Mouse (Mus musculus): ENCODE data around the gene Rtn4r.

Gene Rtn4r

DNA sequence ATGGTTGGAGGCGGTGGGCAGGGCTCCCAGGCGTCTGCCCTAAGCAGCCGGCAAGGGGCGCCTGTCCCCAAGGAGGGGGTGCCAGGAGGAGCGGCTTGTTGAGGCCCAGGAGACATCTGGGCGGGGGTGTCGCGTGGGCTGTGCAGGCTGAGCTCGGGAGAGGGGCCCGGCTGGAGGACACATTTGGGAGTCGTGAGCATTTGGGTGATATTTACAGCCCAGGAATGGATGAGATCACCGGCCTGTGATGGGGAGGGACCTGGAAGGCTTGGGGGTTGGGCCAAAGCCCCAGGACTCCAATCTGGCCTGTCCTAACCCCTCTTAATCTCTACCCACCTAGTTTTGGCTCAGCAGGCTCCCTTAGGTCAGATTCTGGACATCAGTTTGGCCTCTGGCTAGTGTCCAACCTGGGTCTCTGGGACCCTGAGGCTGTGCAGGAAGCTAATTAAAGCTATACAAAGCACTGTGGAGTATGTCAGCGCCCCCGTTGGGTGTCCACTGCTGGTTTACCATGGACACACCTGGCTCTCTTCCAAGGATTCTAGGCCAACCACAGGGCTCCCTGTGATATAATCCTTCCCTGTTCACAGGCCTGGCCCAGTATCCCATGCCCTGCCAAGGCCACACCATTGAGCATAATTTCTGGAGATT is 27.2 kb downstream of the Rtn4r start:
- in situ Hi-C loops (cut with MboI, MseI): no loop called here

GRCm38 (mm10) chr16:18156579-18157350 is 29.3 kb downstream of the Rtn4r start:
- in situ Hi-C loops (cut with MboI, MseI): no loop called here

DNA sequence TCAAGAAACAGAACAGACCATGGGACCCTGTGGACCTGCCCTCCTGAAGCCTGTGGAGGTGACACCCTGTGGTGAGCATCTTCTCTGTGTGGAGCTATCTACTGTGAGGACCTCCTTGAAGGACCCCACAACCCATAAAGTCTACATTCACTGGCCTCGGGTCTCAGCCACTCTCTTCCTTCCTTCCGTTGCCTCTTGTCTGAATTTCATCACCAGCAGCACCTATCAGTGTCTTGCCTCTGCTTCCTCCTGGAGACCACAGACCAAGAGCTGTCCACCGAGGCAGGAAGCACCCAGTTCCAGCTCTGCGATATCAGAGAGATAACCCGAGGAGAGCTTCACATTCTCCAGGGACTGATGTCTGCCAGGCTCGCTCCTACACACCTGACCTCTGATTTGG is 31.8 kb downstream of the Rtn4r start:
- in situ Hi-C loops (cut with MboI, MseI): no loop called here

GRCm38 (mm10) chr16:18159778-18160177 is 32.3 kb downstream of the Rtn4r start:
- in situ Hi-C loops (cut with MboI, MseI): no loop called here

- in situ Hi-C loops (cut with MboI, MseI): no loop called here
These were observed 33.1 kb downstream of the Rtn4r start for GRCm38 (mm10) chr16:18160514-18160913.

- in situ Hi-C loops (cut with MboI, MseI): no loop called here
These were observed 33.7 kb downstream of the Rtn4r start for GRCm38 (mm10) chr16:18161190-18161589.

GRCm38 (mm10) chr16:18164642-18165238 is 37.3 kb downstream of the Rtn4r start:
- in situ Hi-C loops (cut with MboI, MseI): no loop called here

DNA sequence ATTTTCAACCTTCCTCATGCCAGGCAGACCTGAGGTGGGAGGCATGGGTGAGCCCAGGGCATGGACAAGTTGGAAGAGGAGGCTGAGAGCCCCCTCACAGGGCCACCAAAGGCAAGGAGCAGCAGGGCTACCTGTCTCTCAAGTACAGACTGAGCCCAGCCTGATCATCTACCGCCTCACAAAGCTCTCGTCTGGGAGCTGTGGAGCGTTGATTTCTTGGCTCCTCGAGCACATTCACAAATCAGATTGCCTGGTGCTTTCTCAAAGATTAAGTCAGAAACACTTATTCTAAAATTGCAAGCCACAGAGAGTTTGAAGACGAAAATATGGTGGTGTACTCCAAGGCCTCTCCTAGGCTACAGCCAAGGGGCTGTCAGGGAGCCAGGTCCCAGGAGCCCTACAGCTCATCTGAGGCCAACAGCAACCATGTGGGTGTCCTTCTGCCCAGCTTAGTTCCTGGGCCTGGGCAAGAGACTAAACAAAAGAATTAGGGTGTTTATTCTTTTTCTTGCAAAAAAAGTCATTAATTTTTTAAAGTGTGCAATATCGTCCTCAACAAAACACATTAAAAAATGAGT is 39.3 kb downstream of the Rtn4r start:
- in situ Hi-C loops (cut with MboI, MseI): no loop called here

GRCm38 (mm10) chr16:18169156-18169555 is 41.7 kb downstream of the Rtn4r start:
- in situ Hi-C loops (cut with MboI, MseI): no loop called here

GRCm38 (mm10) chr16:18169776-18170175 is 42.3 kb downstream of the Rtn4r start:
- in situ Hi-C loops (cut with MboI, MseI): loop anchor here in 1 of 2 experiments (5.0 kb wide), 2 partner anchors 42 to 43 kb away; partner anchors contain the start of gene Rtn4r

DNA sequence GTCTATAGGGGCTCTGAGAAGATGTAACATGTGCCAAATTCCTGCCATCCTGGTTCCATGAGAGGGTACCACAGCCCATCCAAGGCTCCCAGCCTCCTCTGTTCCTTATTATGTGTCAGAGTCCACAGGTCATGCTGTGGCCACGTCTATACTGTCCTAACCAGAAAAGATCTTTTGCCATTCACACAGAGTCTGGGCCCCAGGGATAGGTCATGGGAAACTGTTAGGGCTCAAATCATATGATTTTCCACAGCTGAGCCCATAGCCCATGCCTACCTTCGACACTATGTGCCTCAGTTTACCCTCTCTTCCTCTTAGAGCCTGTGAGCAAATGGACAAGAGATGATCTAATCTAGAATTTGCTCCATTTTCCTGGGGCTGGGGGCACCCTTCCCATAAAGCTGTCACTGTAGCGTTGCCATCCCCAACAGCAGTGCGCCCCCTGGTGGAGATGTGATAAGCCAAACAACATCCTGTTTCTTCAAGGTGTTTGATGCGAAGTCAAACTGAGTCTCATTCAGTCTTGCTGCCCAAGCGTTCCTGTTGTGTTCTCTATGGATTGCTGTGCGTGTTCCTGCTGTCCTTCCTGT is 44.9 kb downstream of the Rtn4r start:
- in situ Hi-C loops (cut with MboI, MseI): loop anchor here in 1 of 2 experiments (5.0 kb wide), 2 partner anchors 40 to 45 kb away; partner anchors contain the start of gene Rtn4r

GRCm38 (mm10) chr16:18173231-18173630 is 45.8 kb downstream of the Rtn4r start:
- in situ Hi-C loops (cut with MboI, MseI): loop anchor here in 1 of 2 experiments (5.0 kb wide), 2 partner anchors 39 to 46 kb away; partner anchors contain the start of gene Rtn4r

DNA sequence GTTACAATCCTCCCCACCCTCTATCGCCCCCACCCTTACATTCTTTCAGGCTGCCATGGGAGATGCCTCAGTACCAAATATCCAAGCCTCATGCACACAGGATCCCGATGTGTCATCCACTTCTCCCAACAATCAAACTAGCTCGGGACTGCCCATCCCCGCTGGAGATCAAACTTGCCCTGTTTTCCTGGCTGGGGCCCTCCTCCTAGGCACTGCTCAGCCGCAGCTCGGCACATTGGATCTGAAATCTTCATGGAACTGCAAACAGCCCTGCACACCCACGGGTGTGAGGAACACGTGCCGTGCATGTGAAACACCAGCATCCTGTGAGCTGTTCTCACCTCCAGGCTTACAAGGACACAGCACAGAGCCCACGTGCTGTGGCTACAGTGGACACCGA is 46.3 kb downstream of the Rtn4r start:
- in situ Hi-C loops (cut with MboI, MseI): loop anchor here in 1 of 2 experiments (5.0 kb wide), 2 partner anchors 39 to 46 kb away; partner anchors contain the start of gene Rtn4r

DNA sequence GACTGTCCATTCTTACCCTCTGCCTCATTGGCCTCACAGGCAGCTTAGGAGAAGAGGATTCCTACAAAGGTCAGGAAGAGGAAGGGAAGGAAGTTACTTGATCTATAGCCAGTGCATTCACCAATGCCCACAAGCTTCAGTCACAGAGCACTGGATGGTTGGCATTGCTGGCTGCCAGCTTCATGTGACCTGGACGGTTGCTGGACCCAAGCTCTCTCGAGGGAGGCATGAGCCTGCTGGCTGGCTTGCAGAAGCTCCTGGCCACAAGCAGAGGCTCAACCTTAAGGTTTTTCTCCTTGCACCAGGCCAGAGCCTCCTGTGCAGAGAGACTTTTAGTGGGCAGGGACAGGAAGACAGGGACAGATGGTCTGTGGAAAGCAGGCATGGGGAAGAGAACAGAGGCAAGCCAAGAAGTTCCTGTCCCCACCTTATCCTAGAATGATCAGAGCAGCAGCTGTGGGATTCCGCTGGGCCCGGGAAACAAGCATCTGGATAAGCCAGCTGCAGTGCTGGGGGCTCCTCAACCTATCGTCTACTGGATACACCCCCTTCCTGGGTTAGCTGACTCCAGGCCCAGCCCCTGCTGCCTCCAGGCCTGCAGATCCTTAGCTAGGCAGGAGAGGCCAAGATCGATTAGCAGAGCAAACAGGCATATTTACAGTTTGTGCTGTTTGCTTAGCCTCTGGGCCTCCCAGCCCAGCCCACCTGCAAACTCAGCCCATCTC is 48.5 kb downstream of the Rtn4r start:
- in situ Hi-C loops (cut with MboI, MseI): no loop called here

- in situ Hi-C loops (cut with MboI, MseI): no loop called here
These were observed 49.3 kb downstream of the Rtn4r start for GRCm38 (mm10) chr16:18176758-18177157.

DNA sequence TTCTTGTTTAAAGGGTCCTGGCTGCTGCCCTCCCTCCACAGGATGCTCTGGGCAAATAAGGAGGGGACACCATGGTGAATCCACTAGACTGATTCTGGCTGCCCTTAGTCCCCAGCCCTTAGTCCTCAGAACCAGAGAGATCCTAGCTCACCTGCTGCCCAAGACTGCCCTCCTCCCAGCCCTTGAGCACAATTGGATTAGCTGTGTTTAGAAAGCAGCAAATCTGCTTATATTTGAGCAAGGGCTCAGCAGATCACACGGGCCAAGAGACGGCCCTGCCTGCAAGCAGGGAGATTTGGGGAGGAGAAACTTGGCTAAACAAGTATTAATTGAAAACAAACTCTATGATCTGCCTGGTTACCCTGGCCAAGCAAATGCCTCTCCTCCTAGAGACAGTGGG is 52.1 kb downstream of the Rtn4r start:
- in situ Hi-C loops (cut with MboI, MseI): no loop called here

- in situ Hi-C loops (cut with MboI, MseI): no loop called here
These were observed 54.0 kb downstream of the Rtn4r start for GRCm38 (mm10) chr16:18181398-18181797.

GRCm38 (mm10) chr16:18182766-18183165 is 55.3 kb downstream of the Rtn4r start:
- in situ Hi-C loops (cut with MboI, MseI): no loop called here

DNA sequence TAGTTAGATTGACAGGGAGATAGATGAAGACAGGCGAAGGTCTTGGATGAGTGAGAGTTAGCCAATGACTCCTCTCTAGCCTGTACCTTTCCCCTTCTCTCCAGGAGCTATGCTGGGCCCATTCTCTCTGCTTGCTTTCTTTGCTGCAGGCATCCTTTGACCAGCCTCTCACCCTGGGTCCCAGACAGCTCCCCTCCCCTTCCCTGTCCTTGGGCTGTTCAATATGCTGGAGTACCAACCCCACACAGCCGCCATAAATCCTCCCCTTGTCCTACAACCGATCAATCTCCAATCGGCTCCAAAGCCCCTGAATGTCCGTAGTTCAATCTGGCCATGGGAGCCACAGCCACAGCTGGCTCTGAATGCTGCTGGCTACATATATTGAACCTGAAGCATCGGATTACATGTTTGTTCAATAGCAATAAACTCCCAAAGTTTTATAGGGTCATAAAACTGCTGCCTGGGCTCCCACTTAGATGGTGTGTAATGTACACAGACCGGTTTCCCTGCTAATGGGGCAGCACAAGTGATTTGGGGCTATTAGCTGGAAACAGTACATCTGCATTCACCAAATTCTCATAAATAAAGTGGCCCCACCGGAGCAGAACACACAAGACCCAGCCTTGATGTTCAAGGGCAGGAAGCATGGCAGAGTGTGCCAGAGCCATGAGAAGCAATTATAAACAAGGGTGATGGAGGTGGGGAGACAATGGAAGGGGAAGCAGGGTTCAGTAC is 58.4 kb downstream of the Rtn4r start:
- in situ Hi-C loops (cut with MboI, MseI): no loop called here

DNA sequence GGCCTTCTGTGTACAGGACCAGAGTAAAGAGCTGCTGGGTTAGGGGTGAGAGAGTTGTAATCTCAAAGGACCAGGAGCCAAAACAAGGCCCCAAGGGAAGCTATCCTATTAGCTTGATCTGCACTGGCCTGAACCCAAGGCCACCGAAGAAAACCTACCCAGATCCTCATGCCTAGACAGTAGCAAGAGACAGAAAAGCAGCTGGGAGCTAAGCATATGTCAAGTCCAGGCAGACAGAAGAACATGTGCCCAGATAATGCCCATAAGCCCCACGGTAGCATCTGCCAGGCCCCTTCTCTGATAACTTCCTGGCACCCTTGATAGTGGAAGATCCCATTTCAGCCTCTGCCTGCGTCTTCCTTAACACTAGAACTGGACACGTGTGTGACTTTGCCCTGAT is 59.4 kb downstream of the Rtn4r start:
- in situ Hi-C loops (cut with MboI, MseI): no loop called here

Data from T-helper 17 cell (primary cell).